Mouse (Mus musculus): ENCODE data around the gene Adcyap1r1. TPM values are rescaled to one million over a fixed set of nuclear protein-coding genes. Genes with fewer than 3 reads are reported as not detected.
A peak's percentile ranks its signal among the peaks of the same experiment; 100 is the strongest.

Adcyap1r1 gene
- polyA plus RNA-seq, 1 experiment from 2014 or later, result 2.3 TPM

DNA sequence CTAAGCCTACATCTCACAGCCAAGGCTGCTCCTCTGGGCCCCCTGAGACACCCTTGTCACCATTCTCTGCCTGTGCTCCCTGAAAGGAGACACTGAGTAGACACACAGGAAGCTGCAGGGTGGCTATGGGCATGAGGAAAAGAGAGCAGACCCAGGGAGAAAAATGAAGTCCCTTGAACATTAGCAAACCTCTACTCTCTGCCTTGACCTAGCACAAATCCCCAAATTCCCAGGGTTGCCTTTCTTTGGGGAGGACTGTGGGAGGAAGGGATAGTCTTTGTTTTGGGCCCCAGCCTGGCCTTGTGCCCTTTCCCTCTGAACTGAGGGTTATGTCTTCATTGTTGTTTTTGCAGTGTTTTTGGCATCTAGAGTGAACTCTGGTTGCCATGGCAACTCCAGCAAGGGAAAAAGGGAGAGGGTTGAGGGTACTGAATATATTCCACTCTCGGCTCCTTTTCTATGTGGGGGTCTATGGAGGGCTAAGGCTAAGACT is 30.9 kb upstream of the Adcyap1r1 start:
- WGBS, result 41% methylated on average over 1 of the region's 1 CpGs
- no peak for ATAC-seq (ENCODE audit: insufficient number of reproducible peaks, low FRiP score, low TSS enrichment, low read depth)

DNA sequence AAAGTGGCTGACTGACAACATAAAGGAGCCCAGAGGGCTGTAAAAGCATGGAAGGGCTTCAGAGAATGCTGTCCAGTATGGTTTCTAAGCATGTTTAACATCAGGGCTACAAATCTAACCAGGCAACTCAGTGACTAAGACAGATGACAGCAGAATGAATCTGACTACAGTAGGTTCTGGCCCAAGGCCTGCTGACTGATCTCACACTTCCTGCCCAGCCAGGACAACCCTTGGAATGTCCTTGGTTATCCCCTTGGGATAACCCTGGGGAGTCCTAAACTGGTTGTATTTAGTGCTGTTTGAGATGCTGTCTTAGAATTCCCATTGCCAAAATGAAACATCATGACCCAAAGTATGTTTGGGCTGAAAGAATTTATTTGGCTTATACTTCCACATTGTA is 19.7 kb upstream of the Adcyap1r1 start:
- Histone ChIP-seq H3K27me3 (no peaks in the 10 kb centered on the region; the same call in 1 of the 2 replicates), H3K27ac (replicated peaks) (no peak overlapping the region), H3K4me2 (replicated peaks) (no peak overlapping the region), H3K36me3 (no peaks in the 10 kb centered on the region), H3K4me3 (replicated peaks) (no peak overlapping the region), H3K9me3 (replicated peaks) (no peaks in the 10 kb centered on the region), H3K9ac (no peak overlapping the region), H3K4me1 (peaks cover 17% of the 10 kb centered on the region)
- ATAC-seq (ENCODE audit: insufficient number of reproducible peaks, low FRiP score, low TSS enrichment, low read depth), result no peak

More for the DNA sequence above, 30.9 kb upstream of the Adcyap1r1 start:
- H3K4me1 ChIP-seq, result no peaks in the 10 kb centered on the region
- H3K4me2 ChIP-seq (replicated peaks), result no peak overlapping the region
- H3K27me3 ChIP-seq, result no peaks in the 10 kb centered on the region
- H3K36me3 ChIP-seq, result no peaks in the 10 kb centered on the region
- no peaks in the 10 kb centered on the region for H3K9me3 ChIP-seq (replicated peaks)
- H3K9ac ChIP-seq, result no peak overlapping the region
- H3K4me3 ChIP-seq (replicated peaks), result no peak overlapping the region
- no peak overlapping the region for H3K27ac ChIP-seq (replicated peaks)

DNA sequence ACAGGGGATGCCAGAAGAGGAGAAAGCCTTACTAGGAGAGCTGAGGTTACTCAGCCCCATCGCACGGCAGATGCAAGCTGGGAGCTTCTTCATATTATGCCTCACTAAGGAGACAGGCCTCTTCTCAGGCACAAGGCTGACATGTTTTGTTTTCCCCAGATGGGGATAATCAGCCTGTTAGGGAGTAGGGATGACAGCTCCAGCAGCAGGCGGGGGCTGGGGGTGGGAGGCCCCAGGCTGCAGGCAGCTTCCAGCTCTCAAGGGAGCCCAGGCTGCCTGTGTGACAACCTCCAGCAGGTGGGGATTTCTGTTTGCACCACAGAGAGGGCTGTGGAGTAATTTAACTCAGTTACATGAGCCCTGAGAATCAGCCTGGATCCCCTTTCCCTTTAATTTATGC is 17.4 kb upstream of the Adcyap1r1 start:
- Histone ChIP-seq H3K9me3 (replicated peaks) (no peaks in the 10 kb centered on the region), H3K36me3 (no peaks in the 10 kb centered on the region), H3K27me3 (no peaks in the 10 kb centered on the region; the same call in 1 of the 2 replicates), H3K4me2 (replicated peaks) (no peak overlapping the region), H3K4me3 (replicated peaks) (no peak overlapping the region), H3K9ac (no peak overlapping the region), H3K27ac (replicated peaks) (no peak overlapping the region), H3K4me1 (peaks cover 17% of the 10 kb centered on the region)
- peak; percentile 76 for ATAC-seq (ENCODE audit: insufficient number of reproducible peaks, low FRiP score, low TSS enrichment, low read depth)
- WGBS, result 11% methylated on average over 3 of the region's 3 CpGs

- no peak overlapping the region for H3K27ac ChIP-seq (replicated peaks)
- H3K9ac ChIP-seq, result no peak overlapping the region
- H3K4me2 ChIP-seq (replicated peaks), result no peak overlapping the region
- H3K27me3 ChIP-seq, result no peaks in the 10 kb centered on the region; the same call in 1 of the 2 replicates
- no peak for ATAC-seq (ENCODE audit: insufficient number of reproducible peaks, low FRiP score, low TSS enrichment, low read depth)
- no peaks in the 10 kb centered on the region for H3K9me3 ChIP-seq (replicated peaks)
- no peaks in the 10 kb centered on the region for H3K36me3 ChIP-seq
- H3K4me1 ChIP-seq, result peaks cover 17% of the 10 kb centered on the region
- WGBS, result 68% methylated on average over 8 of the region's 8 CpGs
- no peak overlapping the region for H3K4me3 ChIP-seq (replicated peaks)
Observed at GRCm38 (mm10) chr6:55435266-55436159, 16.3 kb upstream of the Adcyap1r1 start.

DNA sequence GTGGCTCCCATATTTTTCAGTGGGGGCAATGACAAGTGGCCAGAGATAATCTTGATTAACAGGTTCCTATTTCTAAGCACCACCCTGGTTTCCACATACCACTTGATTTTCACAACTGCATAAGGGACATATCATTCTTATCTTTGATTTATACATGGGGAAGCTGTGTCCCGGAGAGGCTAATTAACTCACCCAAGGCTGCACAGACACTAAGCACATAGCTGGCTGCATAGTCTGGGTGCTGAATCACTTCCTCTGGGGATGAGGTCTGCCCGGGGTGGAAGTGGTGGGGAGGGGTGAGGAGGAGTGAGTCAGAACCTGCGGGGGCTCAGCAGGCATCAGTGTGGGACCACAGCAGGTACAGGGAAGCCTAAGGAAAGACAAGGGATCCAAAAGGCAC is 13.9 kb upstream of the Adcyap1r1 start:
- Histone ChIP-seq H3K9ac (no peak overlapping the region), H3K27ac (replicated peaks) (no peak overlapping the region), H3K36me3 (no peaks in the 10 kb centered on the region), H3K4me1 (peaks cover 17% of the 10 kb centered on the region), H3K9me3 (replicated peaks) (no peaks in the 10 kb centered on the region), H3K4me2 (replicated peaks) (no peak overlapping the region), H3K4me3 (replicated peaks) (no peak overlapping the region), H3K27me3 (no peaks in the 10 kb centered on the region; the same call in 1 of the 2 replicates)
- no peak for ATAC-seq (ENCODE audit: insufficient number of reproducible peaks, low FRiP score, low TSS enrichment, low read depth)
- 45% methylated on average over 3 of the region's 3 CpGs for WGBS

DNA sequence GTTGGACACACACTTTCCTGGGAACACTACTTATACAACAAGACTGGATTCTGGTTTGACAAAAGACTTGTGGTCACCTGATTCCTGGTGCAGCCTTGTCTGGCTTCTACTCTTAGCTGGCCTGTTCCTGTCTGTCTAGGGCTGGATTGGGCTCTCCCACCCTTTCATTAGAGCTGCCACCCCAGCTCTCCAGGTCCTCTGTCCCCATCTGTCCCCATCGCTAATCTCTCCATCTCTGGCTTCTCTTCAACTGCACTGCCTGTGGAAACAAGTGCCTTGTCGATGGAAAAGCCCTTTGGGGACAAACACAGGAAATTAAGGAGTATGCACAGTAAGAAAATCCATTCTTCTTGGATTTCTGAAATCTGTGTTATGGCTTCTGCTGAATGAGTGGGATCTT is 12.9 kb upstream of the Adcyap1r1 start:
- ATAC-seq (ENCODE audit: insufficient number of reproducible peaks, low FRiP score, low TSS enrichment, low read depth), result no peak
- Histone ChIP-seq H3K4me3 (replicated peaks) (no peak overlapping the region), H3K27ac (replicated peaks) (no peak overlapping the region), H3K36me3 (no peaks in the 10 kb centered on the region), H3K4me1 (peaks cover 14% of the 10 kb centered on the region), H3K9me3 (replicated peaks) (no peaks in the 10 kb centered on the region), H3K27me3 (no peaks in the 10 kb centered on the region; the same call in 1 of the 2 replicates), H3K9ac (no peak overlapping the region), H3K4me2 (replicated peaks) (no peak overlapping the region)
- 54% methylated on average over 2 of the region's 2 CpGs for WGBS

- no peak overlapping the region for H3K9ac ChIP-seq
- H3K27me3 ChIP-seq, result peaks cover 2% of the 10 kb centered on the region; the same call in 1 of the 2 replicates
- 25% methylated on average over 2 of the region's 2 CpGs for WGBS
- H3K27ac ChIP-seq (replicated peaks), result no peak overlapping the region
- no peaks in the 10 kb centered on the region for H3K9me3 ChIP-seq (replicated peaks)
- H3K4me1 ChIP-seq, result no peaks in the 10 kb centered on the region
- H3K4me2 ChIP-seq (replicated peaks), result no peak overlapping the region
- peak; percentile 64 for ATAC-seq (ENCODE audit: insufficient number of reproducible peaks, low FRiP score, low TSS enrichment, low read depth)
- no peak overlapping the region for H3K4me3 ChIP-seq (replicated peaks)
- H3K36me3 ChIP-seq, result no peaks in the 10 kb centered on the region
Observed at GRCm38 (mm10) chr6:55443927-55444688, 7.7 kb upstream of the Adcyap1r1 start.

DNA sequence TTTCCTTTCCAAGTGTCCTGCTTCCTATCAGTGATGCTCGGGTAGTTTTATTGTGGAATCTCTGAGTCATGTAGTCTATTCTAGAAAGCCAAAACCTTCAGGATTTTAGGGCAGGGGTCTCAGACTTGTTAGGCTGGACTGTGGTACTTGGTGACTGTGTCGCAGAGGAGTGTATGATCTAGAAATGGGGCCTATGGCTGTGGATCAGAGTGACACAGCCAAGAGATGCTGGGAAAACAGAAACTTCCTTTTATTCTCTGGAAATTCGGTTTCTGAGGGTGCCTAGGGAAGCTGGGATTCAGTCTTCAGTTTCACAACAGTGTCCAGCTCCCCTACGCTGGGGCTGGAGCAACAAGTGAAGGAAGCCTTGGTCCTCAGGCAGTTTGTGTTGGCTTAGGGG is 7.1 kb upstream of the Adcyap1r1 start:
- Histone ChIP-seq H3K27me3 (peaks cover 3% of the 10 kb centered on the region), H3K4me1 (no peaks in the 10 kb centered on the region), H3K27ac (replicated peaks) (no peak overlapping the region; the same call in 1 of the 2 replicates), H3K36me3 (no peaks in the 10 kb centered on the region), H3K9me3 (replicated peaks) (no peaks in the 10 kb centered on the region), H3K4me3 (replicated peaks) (no peak overlapping the region), H3K9ac (no peak overlapping the region), H3K4me2 (replicated peaks) (no peak overlapping the region)
- 44% methylated on average over 4 of the region's 4 CpGs for WGBS
- no peak for ATAC-seq (ENCODE audit: insufficient number of reproducible peaks, low FRiP score, low TSS enrichment, low read depth)

- Histone ChIP-seq H3K27ac (replicated peaks) (no peak overlapping the region), H3K36me3 (no peaks in the 10 kb centered on the region), H3K4me3 (replicated peaks) (no peak overlapping the region), H3K4me2 (replicated peaks) (no peak overlapping the region), H3K27me3 (peaks cover 38% of the 10 kb centered on the region), H3K9me3 (replicated peaks) (no peaks in the 10 kb centered on the region), H3K9ac (no peak overlapping the region), H3K4me1 (peaks cover 16% of the 10 kb centered on the region)
- 78% methylated on average over 9 of the region's 9 CpGs for WGBS
- no peak for ATAC-seq (ENCODE audit: insufficient number of reproducible peaks, low FRiP score, low TSS enrichment, low read depth)
Observed at GRCm38 (mm10) chr6:55448199-55448598, 3.6 kb upstream of the Adcyap1r1 start.

GRCm38 (mm10) chr6:55448976-55449678 is 2.7 kb upstream of the Adcyap1r1 start:
- H3K9me3 ChIP-seq (replicated peaks), result no peaks in the 10 kb centered on the region
- H3K27me3 ChIP-seq, result peaks cover 45% of the 10 kb centered on the region
- WGBS, result 58% methylated on average over 8 of the region's 8 CpGs
- no peak for ATAC-seq (ENCODE audit: insufficient number of reproducible peaks, low FRiP score, low TSS enrichment, low read depth)
- H3K36me3 ChIP-seq, result no peaks in the 10 kb centered on the region
- no peak overlapping the region for H3K4me3 ChIP-seq (replicated peaks)
- H3K9ac ChIP-seq, result no peak overlapping the region
- peaks cover 16% of the 10 kb centered on the region for H3K4me1 ChIP-seq
- H3K4me2 ChIP-seq (replicated peaks), result no peak overlapping the region
- H3K27ac ChIP-seq (replicated peaks), result no peak overlapping the region

DNA sequence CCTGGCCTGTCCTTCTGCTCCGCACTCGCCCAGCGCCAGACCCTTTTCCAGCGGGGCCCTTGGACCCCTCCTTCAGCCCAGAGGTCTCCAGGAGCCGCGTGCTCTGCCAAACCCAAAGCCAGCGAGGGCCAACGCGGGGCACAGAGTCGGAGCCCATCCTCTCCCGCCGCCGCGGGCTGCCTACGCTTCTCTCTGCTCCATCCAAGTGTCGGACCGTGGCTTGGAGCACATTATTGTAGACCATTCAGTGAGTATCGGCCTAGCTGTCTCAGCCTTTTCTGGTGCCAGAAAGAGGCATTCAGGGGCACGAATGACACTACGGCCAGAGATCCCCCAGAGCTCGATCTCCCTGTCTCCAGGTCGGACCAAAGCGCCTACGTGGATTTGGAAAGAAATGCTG is 603 bp downstream of the Adcyap1r1 start:
- peak overlapping the region; percentile 92 for H3K4me2 ChIP-seq (replicated peaks)
- WGBS, result under 1% methylated on average over 24 of the region's 24 CpGs
- H3K4me1 ChIP-seq, result peaks cover 16% of the 10 kb centered on the region
- peak overlapping the region; percentile 49 for H3K4me3 ChIP-seq (replicated peaks)
- H3K36me3 ChIP-seq, result no peaks in the 10 kb centered on the region
- H3K27ac ChIP-seq (replicated peaks), result no peak overlapping the region
- no peak for ATAC-seq (ENCODE audit: insufficient number of reproducible peaks, low FRiP score, low TSS enrichment, low read depth)
- H3K27me3 ChIP-seq, result peaks cover 45% of the 10 kb centered on the region
- no peaks in the 10 kb centered on the region for H3K9me3 ChIP-seq (replicated peaks)
- H3K9ac ChIP-seq, result peak overlapping the region; percentile 18; the same call in 1 of the 2 replicates
